20 mouse cellular contexts compared by ENCODE assay signal in genomic region chr11:46030026-46030425, GRCm38 (mm10). TPM values are rescaled to one million over a fixed set of nuclear protein-coding genes. Genes with fewer than 3 reads are reported as not detected.
DNase-seq lines count a peak whose midpoint lies in the region; ATAC-seq lines count a peak whose summit lies in the region.
"Had no signal": no experiment of that assay in that cellular context is flagged by ENCODE, and none has a peak within 500 bp of the region (broad histone marks: within the 10 kb centered on the region; RNA-seq: fewer than 3 reads in every experiment).

No protein-coding gene starts in this region.

- H3K9ac ChIP-seq in forebrain, embryonic 14.5 days (ENCODE audit: low read length), result no peak overlapping the region
- no peak overlapping the region for H3K9ac ChIP-seq in forebrain, embryonic 15.5 days (replicated peaks)
- H3K9ac ChIP-seq in hindbrain, embryonic 15.5 days, result no peak overlapping the region
- no peak overlapping the region for H3K9ac ChIP-seq in hindbrain, embryonic 11.5 days (ENCODE audit: low read depth, low read length)
- no peak overlapping the region for H3K9ac ChIP-seq in limb, embryonic 13.5 days
- no peak overlapping the region for H3K9ac ChIP-seq in midbrain, embryonic 16.5 days (ENCODE audit: low read depth, low read length)
- H3K9ac ChIP-seq in liver, embryonic 12.5 days, result no peak overlapping the region
- H3K9ac ChIP-seq: hindbrain, embryonic 13.5 days; liver, embryonic 14.5 days; lung, embryonic 15.5 days; neural tube, embryonic 12.5 days had no signal

- peak; percentile 54 for DNase-seq in forebrain, embryonic 14.5 days (ENCODE audit: low spot score)
- DNase-seq in hindbrain, embryonic 11.5 days (ENCODE audit: low spot score), result no peak
- DNase-seq in limb, embryonic 10.5 days (ENCODE audit: low spot score), result no peak
- DNase-seq: adrenal gland, adult 8-10 months; cerebellum, adult 8-10 months; heart, postnatal 10 days; lung, postnatal 36 days had no signal

- H3K4me3 ChIP-seq in forebrain, embryonic 14.5 days (ENCODE audit: low read depth, low read length), result no peak overlapping the region
- H3K4me3 ChIP-seq in forebrain, embryonic 15.5 days, result no peak overlapping the region
- no peak overlapping the region for H3K4me3 ChIP-seq in hindbrain, embryonic 15.5 days
- H3K4me3 ChIP-seq in hindbrain, embryonic 11.5 days (ENCODE audit: low read depth, low read length), result no peak overlapping the region
- no peak overlapping the region for H3K4me3 ChIP-seq in limb, embryonic 13.5 days
- no peak overlapping the region for H3K4me3 ChIP-seq in limb, embryonic 10.5 days
- H3K4me3 ChIP-seq in midbrain, embryonic 16.5 days (ENCODE audit: low read depth, low read length), result no peak overlapping the region
- H3K4me3 ChIP-seq in liver, embryonic 12.5 days, result no peak overlapping the region
- H3K4me3 ChIP-seq: heart, embryonic 10.5 days; hindbrain, embryonic 13.5 days; layer of hippocampus, adult 2 months; lung, embryonic 15.5 days; megakaryocyte, embryonic 14.5 days; neural tube, embryonic 12.5 days had no signal

- no peaks in the 10 kb centered on the region for H3K4me1 ChIP-seq in forebrain, embryonic 14.5 days (ENCODE audit: control insufficient read depth, insufficient read depth, low read length)
- H3K4me1 ChIP-seq in forebrain, embryonic 15.5 days, result no peaks in the 10 kb centered on the region
- H3K4me1 ChIP-seq in hindbrain, embryonic 15.5 days (replicated peaks), result 0 out of 2 replicates have a peak, but pooled peaks cover 3% of the 10 kb centered on the region
- no peaks in the 10 kb centered on the region for H3K4me1 ChIP-seq in hindbrain, embryonic 11.5 days (replicated peaks; ENCODE audit: control insufficient read depth, insufficient read depth, low read length)
- peaks cover 19% of the 10 kb centered on the region for H3K4me1 ChIP-seq in limb, embryonic 13.5 days
- peaks cover 11% of the 10 kb centered on the region for H3K4me1 ChIP-seq in limb, embryonic 10.5 days
- peaks cover 4% of the 10 kb centered on the region for H3K4me1 ChIP-seq in midbrain, embryonic 16.5 days (ENCODE audit: control insufficient read depth, insufficient read depth, low read length)
- H3K4me1 ChIP-seq in liver, embryonic 12.5 days, result no peaks in the 10 kb centered on the region
- H3K4me1 ChIP-seq: megakaryocyte, embryonic 14.5 days; neural tube, embryonic 12.5 days had no signal

- no peaks in the 10 kb centered on the region for H3K36me3 ChIP-seq in forebrain, embryonic 14.5 days (ENCODE audit: control insufficient read depth, insufficient read depth, low read length)
- no peaks in the 10 kb centered on the region for H3K36me3 ChIP-seq in forebrain, embryonic 15.5 days
- no peaks in the 10 kb centered on the region for H3K36me3 ChIP-seq in hindbrain, embryonic 15.5 days
- no peaks in the 10 kb centered on the region for H3K36me3 ChIP-seq in hindbrain, embryonic 11.5 days (ENCODE audit: control insufficient read depth, insufficient read depth, low read length)
- no peaks in the 10 kb centered on the region for H3K36me3 ChIP-seq in limb, embryonic 13.5 days
- H3K36me3 ChIP-seq in limb, embryonic 10.5 days, result no peaks in the 10 kb centered on the region
- H3K36me3 ChIP-seq in midbrain, embryonic 16.5 days (ENCODE audit: control insufficient read depth, insufficient read depth, low read length), result no peaks in the 10 kb centered on the region
- no peaks in the 10 kb centered on the region for H3K36me3 ChIP-seq in liver, embryonic 12.5 days
- H3K36me3 ChIP-seq: heart, embryonic 10.5 days; hindbrain, embryonic 13.5 days; lung, embryonic 15.5 days; neural tube, embryonic 12.5 days had no signal

- WGBS in forebrain, embryonic 14.5 days, result 45% methylated on average over 2 of the region's 2 CpGs
- 46% methylated on average over 2 of the region's 2 CpGs for WGBS in forebrain, embryonic 15.5 days
- WGBS in hindbrain, embryonic 15.5 days, result 63% methylated on average over 2 of the region's 2 CpGs
- 61% methylated on average over 2 of the region's 2 CpGs for WGBS in hindbrain, embryonic 11.5 days
- 65% methylated on average over 2 of the region's 2 CpGs for WGBS in limb, embryonic 13.5 days
- 76% methylated on average over 2 of the region's 2 CpGs for WGBS in limb, embryonic 10.5 days
- 54% methylated on average over 2 of the region's 2 CpGs for WGBS in midbrain, embryonic 16.5 days
- WGBS in liver, embryonic 12.5 days (ENCODE audit: insufficient replicate concordance), result 44% methylated on average over 2 of the region's 2 CpGs

- H3K4me2 ChIP-seq in forebrain, embryonic 14.5 days (ENCODE audit: low read length), result no peak overlapping the region
- H3K4me2 ChIP-seq in forebrain, embryonic 15.5 days (replicated peaks), result no peak overlapping the region
- H3K4me2 ChIP-seq in hindbrain, embryonic 15.5 days, result no peak overlapping the region
- H3K4me2 ChIP-seq in hindbrain, embryonic 11.5 days (replicated peaks; ENCODE audit: low read depth, low read length), result no peak overlapping the region
- H3K4me2 ChIP-seq in limb, embryonic 13.5 days (replicated peaks), result peak overlapping the region; percentile 27; the same call in 1 of the 2 replicates
- no peak overlapping the region for H3K4me2 ChIP-seq in midbrain, embryonic 16.5 days (ENCODE audit: low read length)
- H3K4me2 ChIP-seq in liver, embryonic 12.5 days, result no peak overlapping the region
- H3K4me2 ChIP-seq: hindbrain, embryonic 13.5 days; lung, embryonic 15.5 days; neural tube, embryonic 12.5 days had no signal

- H3K9me3 ChIP-seq in forebrain, embryonic 14.5 days (replicated peaks; ENCODE audit: control insufficient read depth, low read length), result no peaks in the 10 kb centered on the region
- no peaks in the 10 kb centered on the region for H3K9me3 ChIP-seq in forebrain, embryonic 15.5 days
- no peaks in the 10 kb centered on the region for H3K9me3 ChIP-seq in hindbrain, embryonic 15.5 days
- H3K9me3 ChIP-seq in hindbrain, embryonic 11.5 days (ENCODE audit: control insufficient read depth, low read length), result no peaks in the 10 kb centered on the region
- no peaks in the 10 kb centered on the region for H3K9me3 ChIP-seq in limb, embryonic 13.5 days
- no peaks in the 10 kb centered on the region for H3K9me3 ChIP-seq in limb, embryonic 10.5 days (replicated peaks)
- no peaks in the 10 kb centered on the region for H3K9me3 ChIP-seq in midbrain, embryonic 16.5 days (replicated peaks; ENCODE audit: control insufficient read depth, low read length, poor library complexity, severe bottlenecking)
- H3K9me3 ChIP-seq in liver, embryonic 12.5 days (replicated peaks), result no peaks in the 10 kb centered on the region
- H3K9me3 ChIP-seq: heart, embryonic 10.5 days; hindbrain, embryonic 13.5 days; lung, embryonic 15.5 days; neural tube, embryonic 12.5 days had no signal

- H3K27me3 ChIP-seq in forebrain, embryonic 14.5 days (replicated peaks; ENCODE audit: control insufficient read depth, insufficient read depth, low read length), result no peaks in the 10 kb centered on the region
- H3K27me3 ChIP-seq in forebrain, embryonic 15.5 days, result no peaks in the 10 kb centered on the region
- H3K27me3 ChIP-seq in hindbrain, embryonic 15.5 days, result no peaks in the 10 kb centered on the region
- no peaks in the 10 kb centered on the region for H3K27me3 ChIP-seq in hindbrain, embryonic 11.5 days (ENCODE audit: control insufficient read depth, insufficient read depth, low read length)
- no peaks in the 10 kb centered on the region for H3K27me3 ChIP-seq in limb, embryonic 13.5 days
- no peaks in the 10 kb centered on the region for H3K27me3 ChIP-seq in limb, embryonic 10.5 days (ENCODE audit: low read depth, poor library complexity, severe bottlenecking)
- H3K27me3 ChIP-seq in midbrain, embryonic 16.5 days (ENCODE audit: control insufficient read depth, insufficient read depth, low read depth, low read length), result no peaks in the 10 kb centered on the region
- H3K27me3 ChIP-seq in liver, embryonic 12.5 days (replicated peaks), result no peaks in the 10 kb centered on the region
- H3K27me3 ChIP-seq: hindbrain, embryonic 13.5 days; lung, embryonic 15.5 days; neural tube, embryonic 12.5 days had no signal

- H3K27ac ChIP-seq in forebrain, embryonic 14.5 days (ENCODE audit: low read depth, low read length), result no peak overlapping the region
- no peak overlapping the region for H3K27ac ChIP-seq in forebrain, embryonic 15.5 days (replicated peaks)
- no peak overlapping the region for H3K27ac ChIP-seq in hindbrain, embryonic 15.5 days (replicated peaks)
- H3K27ac ChIP-seq in hindbrain, embryonic 11.5 days (ENCODE audit: low read depth, low read length), result no peak overlapping the region
- no peak overlapping the region for H3K27ac ChIP-seq in limb, embryonic 13.5 days
- H3K27ac ChIP-seq in limb, embryonic 10.5 days, result no peak overlapping the region
- no peak overlapping the region for H3K27ac ChIP-seq in midbrain, embryonic 16.5 days (ENCODE audit: low read length)
- H3K27ac ChIP-seq in liver, embryonic 12.5 days, result no peak overlapping the region
- H3K27ac ChIP-seq: hindbrain, embryonic 13.5 days; layer of hippocampus, adult 2 months; liver, embryonic 14.5 days; lung, embryonic 15.5 days; neural tube, embryonic 12.5 days had no signal

- ATAC-seq in forebrain, embryonic 14.5 days, result no peak
- no peak for ATAC-seq in forebrain, embryonic 15.5 days (replicated peaks)
- ATAC-seq in hindbrain, embryonic 15.5 days (ENCODE audit: low FRiP score, low read depth), result 0 out of 2 replicates have a peak, but pooled peaks have one; percentile 42
- ATAC-seq in hindbrain, embryonic 11.5 days (ENCODE audit: low FRiP score), result no peak
- ATAC-seq in limb, embryonic 13.5 days (ENCODE audit: low FRiP score, low read depth), result no peak
- ATAC-seq in midbrain, embryonic 16.5 days, result peak; percentile 75; the same call in 1 of the 2 replicates
- no peak for ATAC-seq in liver, embryonic 12.5 days
- ATAC-seq: activated CD4-positive, CD25-positive, alpha-beta regulatory T cell, adult 4 months had no signal

RNA-seq across cellular contexts. Expression of gene Gm12166, which starts 22.1 kb away (rescaled TPM):
- polyA plus RNA-seq in forebrain, embryonic 14.5 days (2014; fragmentation: Nextera tagmentation; extraction: Ambion mirVana), result 4.7 and 6.3 TPM in 2 replicates
- polyA plus RNA-seq in forebrain, embryonic 15.5 days (2015; fragmentation: Nextera tagmentation; extraction: Ambion mirVana), result 5.3 and 6.5 TPM in 2 replicates
- 5.6 and 7.1 TPM in 2 replicates for polyA plus RNA-seq in hindbrain, embryonic 15.5 days (2015; fragmentation: Nextera tagmentation; extraction: Ambion mirVana)
- polyA plus RNA-seq in hindbrain, embryonic 11.5 days (2014; fragmentation: Nextera tagmentation; extraction: Ambion mirVana), result 2.7 and 4.1 TPM in 2 replicates
- 2.4 and 5.4 TPM in 2 replicates for polyA plus RNA-seq in limb, embryonic 13.5 days (2015; fragmentation: Nextera tagmentation; extraction: Ambion mirVana)
- 2.9 and 4.7 TPM in 2 replicates for polyA plus RNA-seq in limb, embryonic 10.5 days (2016; fragmentation: Nextera tagmentation; extraction: Ambion mirVana)
- polyA plus RNA-seq in midbrain, embryonic 16.5 days (2015; fragmentation: Nextera tagmentation; extraction: Ambion mirVana), result 4.7 and 7.1 TPM in 2 replicates
- polyA plus RNA-seq in liver, embryonic 12.5 days (2016; fragmentation: Nextera tagmentation; extraction: Ambion mirVana), result 4.1 and 5.3 TPM in 2 replicates

RNA-seq across cellular contexts. Expression of gene Adam19, which starts 25.8 kb away (rescaled TPM):
- polyA plus RNA-seq in forebrain, embryonic 14.5 days (2014; fragmentation: Nextera tagmentation; extraction: Ambion mirVana), result 4.5 and 6.2 TPM in 2 replicates
- 8.5 and 9.0 TPM in 2 replicates for polyA plus RNA-seq in forebrain, embryonic 15.5 days (2015; fragmentation: Nextera tagmentation; extraction: Ambion mirVana)
- 12.0 and 12.6 TPM in 2 replicates for polyA plus RNA-seq in hindbrain, embryonic 15.5 days (2015; fragmentation: Nextera tagmentation; extraction: Ambion mirVana)
- 9.4 and 9.6 TPM in 2 replicates for polyA plus RNA-seq in hindbrain, embryonic 11.5 days (2014; fragmentation: Nextera tagmentation; extraction: Ambion mirVana)
- 15.6 and 16.4 TPM in 2 replicates for polyA plus RNA-seq in limb, embryonic 13.5 days (2015; fragmentation: Nextera tagmentation; extraction: Ambion mirVana)
- 10.8 and 14.4 TPM in 2 replicates for polyA plus RNA-seq in limb, embryonic 10.5 days (2016; fragmentation: Nextera tagmentation; extraction: Ambion mirVana)
- 9.0 and 10.1 TPM in 2 replicates for polyA plus RNA-seq in midbrain, embryonic 16.5 days (2015; fragmentation: Nextera tagmentation; extraction: Ambion mirVana)
- 3.6 and 4.5 TPM in 2 replicates for polyA plus RNA-seq in liver, embryonic 12.5 days (2016; fragmentation: Nextera tagmentation; extraction: Ambion mirVana)

RNA-seq across cellular contexts. Expression of gene Sox30, which starts 49.9 kb away (rescaled TPM):
- polyA plus RNA-seq in forebrain, embryonic 14.5 days (2014; fragmentation: Nextera tagmentation; extraction: Ambion mirVana), result 0.11 TPM in 1 of 2 replicates, not detected in the other
- polyA plus RNA-seq in forebrain, embryonic 15.5 days (2015; fragmentation: Nextera tagmentation; extraction: Ambion mirVana), result 0.17 and 0.18 TPM in 2 replicates
- polyA plus RNA-seq in hindbrain, embryonic 15.5 days (2015; fragmentation: Nextera tagmentation; extraction: Ambion mirVana), result 0.13 and 0.16 TPM in 2 replicates
- 0.15 and 0.25 TPM in 2 replicates for polyA plus RNA-seq in hindbrain, embryonic 11.5 days (2014; fragmentation: Nextera tagmentation; extraction: Ambion mirVana)
- polyA plus RNA-seq in limb, embryonic 13.5 days (2015; fragmentation: Nextera tagmentation; extraction: Ambion mirVana), result 0.22 and 0.31 TPM in 2 replicates
- 0.11 and 0.16 TPM in 2 replicates for polyA plus RNA-seq in limb, embryonic 10.5 days (2016; fragmentation: Nextera tagmentation; extraction: Ambion mirVana)
- 0.06 and 0.08 TPM in 2 replicates for polyA plus RNA-seq in midbrain, embryonic 16.5 days (2015; fragmentation: Nextera tagmentation; extraction: Ambion mirVana)
- polyA plus RNA-seq in liver, embryonic 12.5 days (2016; fragmentation: Nextera tagmentation; extraction: Ambion mirVana), result 0.06 TPM in 2 replicates
- polyA plus RNA-seq: activated CD4-positive, CD25-positive, alpha-beta regulatory T cell, adult 4 months had no signal

Comparison
In these comparisons a context has a peak if more than half of its experiments do, and no peak if none do; other contexts are left out.
1. ATAC-seq: peak in hindbrain, embryonic 15.5 days (single experiment) and midbrain, embryonic 16.5 days (single experiment); none in forebrain, embryonic 14.5 days (single experiment), forebrain, embryonic 15.5 days (single experiment), hindbrain, embryonic 11.5 days (single experiment), limb, embryonic 13.5 days (single experiment) and liver, embryonic 12.5 days (single experiment).